8 mouse cellular contexts compared by ENCODE assay signal in the genomic region with DNA sequence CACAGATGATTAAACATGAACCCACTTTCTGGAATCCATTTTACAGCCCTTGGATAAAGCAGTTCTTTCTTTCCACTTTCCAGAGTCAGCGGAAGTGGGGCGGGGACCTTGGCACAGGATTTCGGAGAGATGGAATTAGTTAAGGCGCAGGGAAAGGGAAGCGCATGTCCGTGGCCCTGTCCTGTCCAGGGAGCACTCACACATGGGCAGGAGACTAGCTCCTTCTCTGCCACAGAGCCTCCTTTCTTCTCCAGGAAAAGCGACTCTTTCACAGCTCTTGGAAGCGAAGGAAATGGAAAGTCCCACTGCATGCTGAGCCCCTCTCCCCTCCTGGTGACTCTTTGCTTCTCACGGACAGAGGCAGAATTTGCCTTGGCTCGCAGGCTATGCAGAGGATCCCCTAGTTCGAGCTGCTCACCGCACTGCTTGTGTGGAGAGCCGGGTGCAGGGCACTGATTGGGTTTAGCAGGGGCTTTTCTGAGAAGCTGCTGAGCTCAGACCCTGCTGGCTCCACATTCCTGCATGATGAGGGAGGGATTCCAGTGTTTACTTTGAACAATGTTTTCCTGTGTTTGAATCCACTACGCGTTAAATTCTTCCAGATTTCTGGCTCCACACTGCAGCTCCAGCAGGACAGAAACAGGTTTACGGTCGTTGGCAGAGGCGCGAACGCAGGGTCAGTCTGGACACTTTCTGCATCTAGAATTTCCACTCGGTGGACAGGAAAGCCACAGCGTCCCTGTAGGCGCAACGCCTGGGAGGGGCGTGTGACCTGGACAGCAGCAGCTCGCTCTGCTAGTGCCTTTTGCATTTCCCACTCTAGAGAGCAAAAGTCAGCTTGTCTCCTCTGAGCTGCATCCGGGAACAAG. TPM values are rescaled to one million over a fixed set of nuclear protein-coding genes. Genes with fewer than 3 reads are reported as not detected.
DNase-seq lines count a peak whose midpoint lies in the region; ATAC-seq and TF ChIP-seq lines count a peak whose summit lies in the region.

No protein-coding gene starts in this region.

- H3K4me2 ChIP-seq in midbrain, embryonic 15.5 days, result peak overlapping the region; percentile 48

- in situ Hi-C loops in Patski (cut with MboI; ENCODE audit: low pct_unique_long_range_greater_than_20kb), result no loop called here

- ATAC-seq in Patski, result peak; percentile 78
- peak; percentile 69; the same call in 1 of the 2 replicates for ATAC-seq in midbrain, embryonic 15.5 days (replicated peaks)

- POLR2A ChIA-PET in Patski (lab: Charles Lee), result interaction anchor here (0.8 to 1.1 kb wide), 3 partner anchors 9 to 15 kb away, joined by 3 to 6 read pairs (median 4); no protein-coding TSS in a partner anchor

- peak overlapping the region; percentile 90 for H3K27ac ChIP-seq in limb, embryonic 10.5 days
- peak overlapping the region; percentile 73 for H3K27ac ChIP-seq in midbrain, embryonic 15.5 days

- no peaks in the 10 kb centered on the region for H3K36me3 ChIP-seq in limb, embryonic 10.5 days
- no peaks in the 10 kb centered on the region for H3K36me3 ChIP-seq in midbrain, embryonic 15.5 days (replicated peaks)

- CTCF ChIA-PET in Patski (lab: Charles Lee), result interaction anchor here (0.7 to 2.2 kb wide), 10 partner anchors 9 to 169 kb away, joined by 3 to 10 read pairs (median 4); no protein-coding TSS in a partner anchor

- WGBS in limb, embryonic 10.5 days, result 7% methylated on average over 27 of the region's 27 CpGs
- WGBS in midbrain, embryonic 15.5 days, result 5% methylated on average over 27 of the region's 27 CpGs

- H3K4me3 ChIP-seq in limb, embryonic 10.5 days, result peak overlapping the region; percentile 44
- peak overlapping the region; percentile 24; the same call in 1 of the 2 replicates for H3K4me3 ChIP-seq in midbrain, embryonic 15.5 days

- DNase-seq in Patski (ENCODE audit: low read depth, low spot score), result no peak
- peak; percentile 41 for DNase-seq in embryo, embryonic 11.5 days (ENCODE audit: low read depth, low spot score)
- DNase-seq in gastrocnemius, postnatal 25 days, result peak; percentile 74
- DNase-seq in hindlimb bud, embryonic 11.5 days (ENCODE audit: extremely low spot score, low read depth, low spot score), result peak; percentile 35
- DNase-seq in limb, embryonic 10.5 days (ENCODE audit: low spot score), result peak; percentile 69
- peak; percentile 56 to 71 for DNase-seq in urinary bladder, postnatal 4 days (ENCODE audit: low spot score in 2 of 2)
- DNase-seq in spleen, postnatal 10 days (ENCODE audit: low spot score in 2 of 2), result no peak

- no peaks in the 10 kb centered on the region for H3K27me3 ChIP-seq in Patski
- no peaks in the 10 kb centered on the region for H3K27me3 ChIP-seq in limb, embryonic 10.5 days (ENCODE audit: low read depth, poor library complexity, severe bottlenecking)
- no peaks in the 10 kb centered on the region for H3K27me3 ChIP-seq in midbrain, embryonic 15.5 days (replicated peaks)

- TF ChIP-seq CTCF in Patski (IDR thresholded peaks at IDR 0.05), result no peak

- H3K9ac ChIP-seq in midbrain, embryonic 15.5 days, result 0 out of 2 replicates have a peak overlapping the region, but pooled peaks have one; percentile 31

- peaks cover 22% of the 10 kb centered on the region for H3K4me1 ChIP-seq in limb, embryonic 10.5 days
- peaks cover 15% of the 10 kb centered on the region for H3K4me1 ChIP-seq in midbrain, embryonic 15.5 days

- no peaks in the 10 kb centered on the region for H3K9me3 ChIP-seq in limb, embryonic 10.5 days (replicated peaks)
- no peaks in the 10 kb centered on the region for H3K9me3 ChIP-seq in midbrain, embryonic 15.5 days

RNA-seq across cellular contexts. Expression of gene Cdrt4, which starts 16.0 kb away (rescaled TPM):
- not detected for polyA plus RNA-seq in Patski (2021)
- under 1 TPM in 1 of 2 experiments, not detected in 1; 0.54 TPM for total RNA-seq in gastrocnemius, postnatal 25 days (2021)
- polyA plus RNA-seq in limb, embryonic 10.5 days (2016; fragmentation: Nextera tagmentation; extraction: Ambion mirVana), result not detected in 2 replicates
- not detected in 2 replicates for polyA plus RNA-seq in midbrain, embryonic 15.5 days (2015; fragmentation: Nextera tagmentation; extraction: Ambion mirVana)

Comparison
In these comparisons a context has a peak if more than half of its experiments do, and no peak if none do; other contexts are left out.
1. DNase-seq: peak in embryo, embryonic 11.5 days (single experiment), gastrocnemius, postnatal 25 days (single experiment), hindlimb bud, embryonic 11.5 days (single experiment), limb, embryonic 10.5 days (single experiment) and urinary bladder, postnatal 4 days (2 of 2); none in Patski (single experiment) and spleen, postnatal 10 days (0 of 2).